Mouse (Mus musculus) small intestine, adult 2 months (tissue): ENCODE data around the gene Rpl31.

Source experiments
- CTCF ChIP-seq: fragments of 200-500 bp; IDR thresholded peaks from 2 replicates; pipeline ENCODE4 v1.5.1; 2012; ENCODE audit warnings: low read depth, mild to moderate bottlenecking, control low read depth, inconsistent platforms, low read length, moderate library complexity, mixed read lengths; ENCODE audit not compliant: insufficient replicate concordance, insufficient read length; ENCODE audit errors: extremely low read depth
- POLR2A ChIP-seq: fragments of 200-500 bp; IDR thresholded peaks from 2 replicates; pipeline ENCODE4 v1.6.1; 2012; ENCODE audit warnings: low read depth, mild to moderate bottlenecking, control low read depth, inconsistent platforms, low read length, moderate library complexity

DNA sequence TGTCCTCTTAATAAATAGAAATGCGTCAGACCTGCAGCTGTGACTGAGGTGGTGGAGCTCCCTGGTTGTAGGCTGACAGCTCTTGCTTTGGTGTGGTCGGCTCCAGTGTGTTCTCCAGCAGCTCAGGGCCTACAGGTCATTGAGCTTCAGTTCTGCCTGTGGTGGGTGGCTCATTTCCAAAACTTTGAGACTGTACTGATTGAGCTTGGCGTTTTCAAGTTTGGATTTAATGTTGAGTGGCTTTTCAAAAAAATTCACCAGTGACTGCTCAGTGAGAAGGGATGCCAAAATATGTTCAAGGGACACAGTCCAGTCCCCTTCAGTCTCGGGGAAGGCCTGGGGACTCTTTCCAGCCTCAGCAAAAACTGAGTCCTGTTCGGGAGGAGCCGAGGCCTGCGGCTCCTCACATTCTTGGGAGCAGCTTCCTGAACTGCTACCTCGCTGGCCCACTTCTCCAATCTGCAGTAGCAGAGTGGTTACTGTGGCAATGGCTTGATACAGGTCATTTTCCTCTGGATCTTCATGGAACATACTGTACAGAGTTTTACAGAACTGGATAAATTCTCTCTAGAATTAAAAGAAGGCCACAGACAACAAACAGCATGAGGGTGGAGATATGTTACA lies 4.7 kb downstream of the Rpl31 start:
- TF ChIP-seq CTCF (no peak), POLR2A (no peak)
